ENCODE assay signal across 18 mouse cellular contexts in genomic region chr12:44386398-44386797, GRCm38 (mm10). TPM values are rescaled to one million over a fixed set of nuclear protein-coding genes. Genes with fewer than 3 reads are reported as not detected.
DNase-seq lines count a peak whose midpoint lies in the region; ATAC-seq and TF ChIP-seq lines count a peak whose summit lies in the region.
"Had no signal": no experiment of that assay in that cellular context is flagged by ENCODE, and none has a peak within 500 bp of the region (broad histone marks: within the 10 kb centered on the region; RNA-seq: fewer than 3 reads in every experiment).

No protein-coding gene starts in this region.

- no peak for TF ChIP-seq CTCF in kidney, adult 2 months (conservative IDR thresholded peaks at IDR 0.05; ENCODE audit: insufficient read depth, insufficient read length, low read depth, low read length)

- H3K9ac ChIP-seq in hindbrain, embryonic 14.5 days, result no peak overlapping the region
- H3K9ac ChIP-seq in midbrain, embryonic 14.5 days (replicated peaks; ENCODE audit: low read length), result 0 out of 2 replicates have a peak overlapping the region, but pooled peaks have one; percentile 10
- H3K9ac ChIP-seq: embryonic facial prominence, embryonic 13.5 days; liver, embryonic 14.5 days had no signal

- DNase-seq in embryo, embryonic 10 days (ENCODE audit: low spot score), result peak; percentile 14
- no peak for DNase-seq in embryo, embryonic 11 days
- DNase-seq in kidney, adult 2 months, result peak; percentile 3
- no peak for DNase-seq in kidney, adult 11 months
- no peak for DNase-seq in hindbrain, embryonic 14.5 days (ENCODE audit: low spot score)
- no peak for DNase-seq in midbrain, embryonic 14.5 days
- no peak for DNase-seq in kidney, adult 9 months
- DNase-seq in heart, adult 11 months, result no peak
- DNase-seq: adrenal gland, adult 8-10 months; cerebellum, adult 8-10 months; gastrocnemius, postnatal 36 days; kidney, postnatal 14 days; layer of hippocampus, adult 9-11 months; thymus, postnatal 25 days had no signal

- no peaks in the 10 kb centered on the region for H3K27me3 ChIP-seq in kidney, adult 2 months (replicated peaks; ENCODE audit: control insufficient read depth, insufficient read depth, low read length)
- H3K27me3 ChIP-seq in hindbrain, embryonic 14.5 days (ENCODE audit: control insufficient read depth, insufficient read depth, low read length), result no peaks in the 10 kb centered on the region
- no peaks in the 10 kb centered on the region for H3K27me3 ChIP-seq in midbrain, embryonic 14.5 days (ENCODE audit: control insufficient read depth, insufficient read depth, low read length)
- H3K27me3 ChIP-seq: embryonic facial prominence, embryonic 13.5 days had no signal

- H3K36me3 ChIP-seq in kidney, adult 2 months (ENCODE audit: control insufficient read depth, insufficient read depth, low read length), result no peaks in the 10 kb centered on the region
- no peaks in the 10 kb centered on the region for H3K36me3 ChIP-seq in hindbrain, embryonic 14.5 days (replicated peaks; ENCODE audit: control insufficient read depth, insufficient read depth)
- H3K36me3 ChIP-seq in midbrain, embryonic 14.5 days (ENCODE audit: control insufficient read depth, insufficient read depth, low read length), result 0 out of 2 replicates have a peak, but pooled peaks cover 3% of the 10 kb centered on the region
- H3K36me3 ChIP-seq: embryonic facial prominence, embryonic 13.5 days had no signal

- no peak for TF ChIP-seq POLR2A in kidney, adult 2 months (IDR thresholded peaks at IDR 0.05; ENCODE audit: low read depth, low read length)

- no peaks in the 10 kb centered on the region for H3K4me1 ChIP-seq in kidney, adult 2 months (ENCODE audit: control insufficient read depth, insufficient read depth, low read length)
- peaks cover 13% of the 10 kb centered on the region for H3K4me1 ChIP-seq in hindbrain, embryonic 14.5 days (replicated peaks; ENCODE audit: control insufficient read depth, insufficient read depth, low read length)
- peaks cover 14% of the 10 kb centered on the region for H3K4me1 ChIP-seq in midbrain, embryonic 14.5 days (ENCODE audit: control insufficient read depth, insufficient read depth, low read length)
- H3K4me1 ChIP-seq: embryonic facial prominence, embryonic 13.5 days had no signal

- H3K4me2 ChIP-seq in hindbrain, embryonic 14.5 days (replicated peaks), result no peak overlapping the region
- no peak overlapping the region for H3K4me2 ChIP-seq in midbrain, embryonic 14.5 days (ENCODE audit: low read length)
- H3K4me2 ChIP-seq: embryonic facial prominence, embryonic 13.5 days had no signal

- no peak overlapping the region for H3K4me3 ChIP-seq in kidney, adult 2 months (ENCODE audit: insufficient read depth, low read depth, low read length)
- H3K4me3 ChIP-seq in hindbrain, embryonic 14.5 days (replicated peaks; ENCODE audit: low read length), result no peak overlapping the region
- no peak overlapping the region for H3K4me3 ChIP-seq in midbrain, embryonic 14.5 days (replicated peaks; ENCODE audit: low read depth, low read length)
- H3K4me3 ChIP-seq: embryonic facial prominence, embryonic 13.5 days had no signal

- 58% methylated on average over 7 of the region's 7 CpGs for WGBS in kidney, adult 2 months
- 21% methylated on average over 7 of the region's 7 CpGs for WGBS in hindbrain, embryonic 14.5 days
- WGBS in midbrain, embryonic 14.5 days, result 20% methylated on average over 7 of the region's 7 CpGs

- ATAC-seq in hindbrain, embryonic 14.5 days (ENCODE audit: low FRiP score), result peak; percentile 22; the same call in 1 of the 2 replicates
- no peak for ATAC-seq in midbrain, embryonic 14.5 days (ENCODE audit: low FRiP score, low TSS enrichment)
- ATAC-seq: intestine, postnatal 0 days had no signal

- no peak overlapping the region for H3K27ac ChIP-seq in kidney, adult 2 months (ENCODE audit: insufficient read depth, low read depth, low read length)
- peak overlapping the region; percentile 46 for H3K27ac ChIP-seq in hindbrain, embryonic 14.5 days
- peak overlapping the region; percentile 37; the same call in 1 of the 2 replicates for H3K27ac ChIP-seq in midbrain, embryonic 14.5 days (replicated peaks; ENCODE audit: low read depth, low read length)
- H3K27ac ChIP-seq: embryonic facial prominence, embryonic 13.5 days; liver, embryonic 14.5 days; macrophage had no signal

- H3K9me3 ChIP-seq in hindbrain, embryonic 14.5 days (ENCODE audit: control insufficient read depth, low read length), result no peaks in the 10 kb centered on the region
- no peaks in the 10 kb centered on the region for H3K9me3 ChIP-seq in midbrain, embryonic 14.5 days (ENCODE audit: control insufficient read depth, low read length)
- H3K9me3 ChIP-seq: embryonic facial prominence, embryonic 13.5 days had no signal

RNA-seq across cellular contexts. Expression of gene Nrcam, which starts 57.7 kb away (rescaled TPM):
- polyA plus RNA-seq in kidney, adult 2 months (2012; rRNA removed), result 0.56 and 0.59 TPM in 2 replicates
- 155 and 170 TPM in 2 replicates for polyA plus RNA-seq in hindbrain, embryonic 14.5 days (2014; fragmentation: Nextera tagmentation; extraction: Ambion mirVana)
- polyA plus RNA-seq in midbrain, embryonic 14.5 days (2014; fragmentation: Nextera tagmentation; extraction: Ambion mirVana), result 137 and 198 TPM in 2 replicates

Comparison
In these comparisons a context has a peak if more than half of its experiments do, and no peak if none do; other contexts are left out.
1. DNase-seq: peak in embryo, embryonic 10 days (single experiment) and kidney, adult 2 months (single experiment); none in embryo, embryonic 11 days (single experiment), kidney, adult 11 months (single experiment), hindbrain, embryonic 14.5 days (single experiment), midbrain, embryonic 14.5 days (single experiment), kidney, adult 9 months (single experiment) and heart, adult 11 months (single experiment).
2. RNA of gene Nrcam, which starts 57.7 kb away (polyA plus RNA-seq): 137 to 198 TPM in midbrain, embryonic 14.5 days and 155 to 170 TPM in hindbrain, embryonic 14.5 days; 0.56 to 0.59 TPM in kidney, adult 2 months; every median in the first group is over 10 times any median in the second.